21 mouse cellular contexts compared by ENCODE assay signal in the genomic region with DNA sequence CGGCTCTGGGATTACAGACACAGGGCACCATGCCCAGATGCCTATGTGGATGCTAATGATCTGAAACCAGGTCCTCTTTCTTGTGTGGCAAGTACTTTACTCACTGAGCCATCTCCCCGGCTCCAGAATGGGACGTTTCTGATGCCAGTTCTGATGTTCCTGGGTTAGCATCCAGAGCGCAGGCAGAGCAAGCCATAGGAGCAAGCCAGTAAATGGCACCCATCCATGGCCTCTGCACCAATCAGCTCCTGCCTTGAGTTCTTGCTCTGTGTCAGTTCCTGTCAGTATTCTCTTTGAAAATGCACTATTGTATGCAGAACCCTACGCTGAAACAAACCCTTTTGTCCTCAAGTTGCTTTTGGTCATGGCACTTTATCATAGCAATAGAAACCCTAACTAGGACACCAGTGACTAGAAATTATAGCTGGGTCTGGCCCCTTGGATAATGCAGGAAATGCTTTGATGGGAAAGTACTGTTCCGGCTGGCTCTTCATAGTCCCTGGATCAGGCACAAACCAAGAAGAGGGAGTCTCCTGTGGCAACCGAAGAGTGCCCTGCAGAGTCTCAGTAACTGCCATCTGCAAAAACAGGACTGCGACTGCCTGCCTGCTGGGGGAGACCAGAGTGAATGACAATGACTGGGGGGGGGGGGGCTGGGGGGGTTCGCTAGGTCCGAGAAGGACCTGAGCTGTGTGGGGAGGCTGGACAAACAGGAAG. TPM values are rescaled to one million over a fixed set of nuclear protein-coding genes. Genes with fewer than 3 reads are reported as not detected.
DNase-seq lines count a peak whose midpoint lies in the region; ATAC-seq and TF ChIP-seq lines count a peak whose summit lies in the region.
"Had no signal": no experiment of that assay in that cellular context is flagged by ENCODE, and none has a peak within 500 bp of the region (broad histone marks: within the 10 kb centered on the region; RNA-seq: fewer than 3 reads in every experiment).

No protein-coding gene starts in this region.

- no peaks in the 10 kb centered on the region for H3K27me3 ChIP-seq in heart, embryonic 10.5 days (ENCODE audit: insufficient read depth, poor library complexity, severe bottlenecking)
- no peaks in the 10 kb centered on the region for H3K27me3 ChIP-seq in heart, embryonic 15.5 days
- H3K27me3 ChIP-seq: embryonic facial prominence, embryonic 12.5 days; forebrain, embryonic 15.5 days; hindbrain, embryonic 15.5 days had no signal

- H3K4me3 ChIP-seq in heart, embryonic 10.5 days: peak overlapping the region; percentile 8; the same call in 1 of the 2 replicates
- peak overlapping the region; percentile 11; the same call in 1 of the 2 replicates for H3K4me3 ChIP-seq in left cerebral cortex, adult 2 months
- no peak overlapping the region for H3K4me3 ChIP-seq in heart, embryonic 15.5 days
- H3K4me3 ChIP-seq: embryonic facial prominence, embryonic 12.5 days; hindbrain, embryonic 15.5 days; neural tube, embryonic 13.5 days had no signal

- H3K27ac ChIP-seq in heart, embryonic 10.5 days: peak overlapping the region; percentile 78; the same call in 1 of the 2 replicates
- H3K27ac ChIP-seq in left cerebral cortex, adult 2 months: peak overlapping the region; percentile 91
- H3K27ac ChIP-seq in heart, embryonic 15.5 days: peak overlapping the region; percentile 63
- H3K27ac ChIP-seq: embryonic facial prominence, embryonic 12.5 days; forebrain, embryonic 15.5 days; hindbrain, embryonic 15.5 days; liver, embryonic 14.5 days; neural tube, embryonic 13.5 days had no signal

- peaks cover 55% of the 10 kb centered on the region for H3K4me1 ChIP-seq in heart, embryonic 10.5 days
- peaks cover 47% of the 10 kb centered on the region for H3K4me1 ChIP-seq in heart, embryonic 15.5 days (replicated peaks)

- no peaks in the 10 kb centered on the region for H3K36me3 ChIP-seq in heart, embryonic 10.5 days
- no peaks in the 10 kb centered on the region for H3K36me3 ChIP-seq in heart, embryonic 15.5 days
- H3K36me3 ChIP-seq: embryonic facial prominence, embryonic 12.5 days; forebrain, embryonic 15.5 days; hindbrain, embryonic 15.5 days; neural tube, embryonic 13.5 days had no signal

- H3K9ac ChIP-seq in heart, embryonic 15.5 days: no peak overlapping the region
- H3K9ac ChIP-seq: embryonic facial prominence, embryonic 12.5 days; forebrain, embryonic 15.5 days; hindbrain, embryonic 15.5 days; liver, embryonic 14.5 days; neural tube, embryonic 13.5 days had no signal

- ATAC-seq in heart, embryonic 15.5 days (replicated peaks; ENCODE audit: insufficient number of reproducible peaks, insufficient read depth, low FRiP score, low read depth): no peak
- ATAC-seq: forebrain, embryonic 15.5 days had no signal

- no peak for TF ChIP-seq POLR2A in brain, embryonic 14.5 days (IDR thresholded peaks at IDR 0.05; ENCODE audit: borderline replicate concordance, extremely low read depth, insufficient read depth, insufficient read length, poor library complexity, severe bottlenecking)

- no peak for DNase-seq in heart, embryonic 10.5 days (ENCODE audit: low spot score)
- no peak for DNase-seq in heart, postnatal 4 days
- no peak for DNase-seq in left cerebral cortex, adult 2 months (ENCODE audit: extremely low spot score in 1 of 2, low spot score in 2 of 2)
- no peak for DNase-seq in left cerebral cortex, postnatal 14 days (ENCODE audit: low spot score in 2 of 2)
- DNase-seq in brain, embryonic 14.5 days (ENCODE audit: low read depth): peak; percentile 32
- DNase-seq in right cerebral cortex, postnatal 14 days: no peak
- no peak for DNase-seq in spleen, postnatal 14 days (ENCODE audit: low spot score in 2 of 2)
- DNase-seq: kidney, adult 18-20 months; layer of hippocampus, postnatal 36 days; lung, postnatal 14 days; right cerebral cortex, postnatal 25 days; thymus, postnatal 4 days had no signal

- intact Hi-C loops in left cerebral cortex, adult 2 months (cut with DNase I): loop anchor here (5.0 kb wide), 1 partner anchor 156 kb away; no protein-coding TSS in a partner anchor
- intact Hi-C loops in left cerebral cortex, postnatal 14 days (cut with DNase I): no loop called here

- WGBS in heart, embryonic 10.5 days: 49% methylated on average over 10 of the region's 10 CpGs
- 46% methylated on average over 10 of the region's 10 CpGs for WGBS in heart, embryonic 15.5 days

- no peak for TF ChIP-seq CTCF in left cerebral cortex, adult 2 months (IDR thresholded peaks at IDR 0.05)
- no peak for TF ChIP-seq CTCF in brain, embryonic 14.5 days (IDR thresholded peaks at IDR 0.05; ENCODE audit: borderline replicate concordance, extremely low read depth, insufficient read depth, insufficient read length)

- H3K4me2 ChIP-seq in heart, embryonic 15.5 days: peak overlapping the region; percentile 10

- H3K9me3 ChIP-seq in heart, embryonic 10.5 days: no peaks in the 10 kb centered on the region
- no peaks in the 10 kb centered on the region for H3K9me3 ChIP-seq in heart, embryonic 15.5 days (replicated peaks)
- H3K9me3 ChIP-seq: embryonic facial prominence, embryonic 12.5 days; forebrain, embryonic 15.5 days; hindbrain, embryonic 15.5 days; neural tube, embryonic 13.5 days had no signal

RNA-seq across cellular contexts. Expression of a gene that starts 6.4 kb away (rescaled TPM):
- polyA plus RNA-seq in heart, embryonic 10.5 days (2016; fragmentation: Nextera tagmentation; extraction: Ambion mirVana): 0.16 and 0.45 TPM in 2 replicates
- total RNA-seq in heart, postnatal 4 days (2021): under 1 TPM in 1 of 2 experiments, not detected in 1; 0.14 TPM
- total RNA-seq in left cerebral cortex, adult 2 months (2021): under 1 TPM; 0.12 to 0.25 TPM
- total RNA-seq in left cerebral cortex, postnatal 14 days (2021): under 1 TPM; 0.07 to 0.19 TPM
- 0.12 and 0.13 TPM in 2 replicates for polyA plus RNA-seq in brain, embryonic 14.5 days (2012; rRNA removed)
- polyA plus RNA-seq in heart, embryonic 15.5 days (2015; fragmentation: Nextera tagmentation; extraction: Ambion mirVana): 0.09 and 0.28 TPM in 2 replicates
- total RNA-seq: common myeloid progenitor, adult 5-6 weeks; monocyte, adult 5-6 weeks had no signal
- polyA plus RNA-seq: large intestine, adult 2 months had no signal

RNA-seq across cellular contexts. Expression of a gene that starts 57.0 kb away (rescaled TPM):
- 6.8 and 7.8 TPM in 2 replicates for polyA plus RNA-seq in heart, embryonic 10.5 days (2016; fragmentation: Nextera tagmentation; extraction: Ambion mirVana)
- total RNA-seq in heart, postnatal 4 days (2021): 10 to 100 TPM; 19.0 to 20.8 TPM
- 1 to 10 TPM; 7.4 to 7.9 TPM for total RNA-seq in left cerebral cortex, adult 2 months (2021)
- total RNA-seq in left cerebral cortex, postnatal 14 days (2021): 1 to 10 TPM; 8.2 to 8.5 TPM
- 2.8 and 3.8 TPM in 2 replicates for polyA plus RNA-seq in brain, embryonic 14.5 days (2012; rRNA removed)
- 5.1 and 7.6 TPM in 2 replicates for polyA plus RNA-seq in heart, embryonic 15.5 days (2015; fragmentation: Nextera tagmentation; extraction: Ambion mirVana)
